Mouse (Mus musculus) right cerebral cortex, adult 2 months (tissue): Measurements from ENCODE around the gene Als2.

Experiments
- DNase-seq, 2 experiments: peaks; one replicate each; pipeline ENCODE4 v3.0.0; 2021 to 2022; ENCODE audit warnings: low spot score in 2 of 2

Gene Als2

GRCm38 (mm10) chr1:59236856-59237441 lies at the start of gene Als2:
Gene Als2, minus strand, starts transcription at chr1:59237231.
- DNase-seq: peak; percentile 100

GRCm38 (mm10) chr1:59286316-59286850 lies 49.4 kb upstream of the Als2 start:
- DNase-seq: no peak

- no peak for DNase-seq
Observed at GRCm38 (mm10) chr1:59285880-59286279, 48.8 kb upstream of the Als2 start.

- DNase-seq: no peak
Observed at GRCm38 (mm10) chr1:59272189-59272588, 35.2 kb upstream of the Als2 start.

GRCm38 (mm10) chr1:59269951-59270689 lies 33.1 kb upstream of the Als2 start:
- no peak for DNase-seq

GRCm38 (mm10) chr1:59269466-59269865 lies 32.4 kb upstream of the Als2 start:
- no peak for DNase-seq

GRCm38 (mm10) chr1:59268931-59269330 lies 31.9 kb upstream of the Als2 start:
- DNase-seq: no peak

GRCm38 (mm10) chr1:59257736-59258135 lies 20.7 kb upstream of the Als2 start:
- DNase-seq: no peak

- DNase-seq: no peak
Observed at GRCm38 (mm10) chr1:59256751-59257231, 19.8 kb upstream of the Als2 start, which contains the start of gene Cdk15. Gene Cdk15, plus strand, starts transcription at chr1:59256906.

GRCm38 (mm10) chr1:59253301-59253909 lies 16.4 kb upstream of the Als2 start:
- DNase-seq: peak in 1 of 2 experiments; percentile 10

GRCm38 (mm10) chr1:59252762-59253161 lies 15.7 kb upstream of the Als2 start:
- DNase-seq: no peak

GRCm38 (mm10) chr1:59247602-59248001 lies 10.6 kb upstream of the Als2 start:
- peak; percentile 33 to 35 for DNase-seq

- no peak for DNase-seq
Observed at GRCm38 (mm10) chr1:59243770-59244169, 6.7 kb upstream of the Als2 start.

GRCm38 (mm10) chr1:59237614-59238211 lies 682 bp upstream of the Als2 start:
- DNase-seq: peak; percentile 69 to 81

GRCm38 (mm10) chr1:59229187-59229586 lies 7.8 kb downstream of the Als2 start:
- DNase-seq: no peak

GRCm38 (mm10) chr1:59228552-59228951 lies 8.5 kb downstream of the Als2 start:
- no peak for DNase-seq

GRCm38 (mm10) chr1:59222101-59222825 lies 14.8 kb downstream of the Als2 start:
- no peak for DNase-seq

- no peak for DNase-seq
Observed at GRCm38 (mm10) chr1:59221591-59221990, 15.4 kb downstream of the Als2 start.

- DNase-seq: no peak
Observed at GRCm38 (mm10) chr1:59220371-59220770, 16.7 kb downstream of the Als2 start.

- DNase-seq: no peak
Observed at GRCm38 (mm10) chr1:59215446-59215845, 21.6 kb downstream of the Als2 start.

GRCm38 (mm10) chr1:59212951-59213350 lies 24.1 kb downstream of the Als2 start:
- DNase-seq: no peak
